Mouse (Mus musculus): ENCODE measurements around the gene Pde6d. TPM values are rescaled to one million over a fixed set of nuclear protein-coding genes. Genes with fewer than 3 reads are reported as not detected.
A peak's percentile ranks its signal among the peaks of the same experiment; 100 is the strongest.
"Not testable (repeated sequence)": the region's sequence is repeated elsewhere in the genome, so short reads cannot be mapped to it uniquely, and the experiment has no call there.

Gene Pde6d
- total RNA-seq, 2 experiments from 2014 or later = 21.9 to 29.6 TPM

- DNase-seq = no peak
These were observed 13.1 kb downstream of the Pde6d start for GRCm38 (mm10) chr1:86569292-86569860.

GRCm38 (mm10) chr1:86568409-86568808 is 14.0 kb downstream of the Pde6d start:
- DNase-seq = no peak

- DNase-seq = no peak
These were observed 19.8 kb downstream of the Pde6d start for GRCm38 (mm10) chr1:86562663-86563062.

GRCm38 (mm10) chr1:86559232-86559631 is 23.2 kb downstream of the Pde6d start:
- no peak for DNase-seq

GRCm38 (mm10) chr1:86557872-86558271 is 24.6 kb downstream of the Pde6d start:
- no peak for DNase-seq

- no peak for DNase-seq
These were observed 26.8 kb downstream of the Pde6d start for GRCm38 (mm10) chr1:86555665-86556064.

GRCm38 (mm10) chr1:86551877-86552276 is 30.6 kb downstream of the Pde6d start:
- no peak for DNase-seq

GRCm38 (mm10) chr1:86551299-86551698 is 31.1 kb downstream of the Pde6d start:
- DNase-seq = no peak

- no peak for DNase-seq
These were observed 35.6 kb downstream of the Pde6d start for GRCm38 (mm10) chr1:86546797-86547196.

GRCm38 (mm10) chr1:86542584-86542983 is 39.8 kb downstream of the Pde6d start:
- no peak for DNase-seq

- DNase-seq = not testable (repeated sequence)
These were observed 42.8 kb downstream of the Pde6d start for GRCm38 (mm10) chr1:86539583-86539982.

GRCm38 (mm10) chr1:86538383-86538782 is 44.0 kb downstream of the Pde6d start:
- DNase-seq = no peak

GRCm38 (mm10) chr1:86533411-86534130 is 48.9 kb downstream of the Pde6d start:
- no peak for DNase-seq

- peak; percentile 79 for DNase-seq
These were observed 49.9 kb downstream of the Pde6d start for GRCm38 (mm10) chr1:86532362-86533051.

GRCm38 (mm10) chr1:86531547-86532321 is 50.7 kb downstream of the Pde6d start:
- DNase-seq = no peak

GRCm38 (mm10) chr1:86530871-86531546 is 51.4 kb downstream of the Pde6d start:
- DNase-seq = no peak

- DNase-seq = no peak
These were observed 52.8 kb downstream of the Pde6d start for GRCm38 (mm10) chr1:86529590-86529989.

GRCm38 (mm10) chr1:86528571-86529180 is 53.8 kb downstream of the Pde6d start:
- no peak for DNase-seq

- DNase-seq = peak; percentile 88
These were observed 54.6 kb downstream of the Pde6d start for GRCm38 (mm10) chr1:86527599-86528486.
